Mouse (Mus musculus) c-Kit-positive CD71-negative TER-119-negative erythroid progenitor cells, embryonic 14.5 days (primary cell): ENCODE measurements at regions not wholly inside any gene's neighbourhood (a gene's known extent, or its start where the extent isn't known, plus 50 kb on each side); places are given as distances from the start of the nearest gene placed in this dataset.
A peak's percentile ranks its signal among the peaks of the same experiment; 100 is the strongest.

ENCODE experiments used
- DNase-seq: peaks from one replicate; pipeline ENCODE4 v3.0.0-alpha.2; 2013; ENCODE audit warnings: low read depth

DNA sequence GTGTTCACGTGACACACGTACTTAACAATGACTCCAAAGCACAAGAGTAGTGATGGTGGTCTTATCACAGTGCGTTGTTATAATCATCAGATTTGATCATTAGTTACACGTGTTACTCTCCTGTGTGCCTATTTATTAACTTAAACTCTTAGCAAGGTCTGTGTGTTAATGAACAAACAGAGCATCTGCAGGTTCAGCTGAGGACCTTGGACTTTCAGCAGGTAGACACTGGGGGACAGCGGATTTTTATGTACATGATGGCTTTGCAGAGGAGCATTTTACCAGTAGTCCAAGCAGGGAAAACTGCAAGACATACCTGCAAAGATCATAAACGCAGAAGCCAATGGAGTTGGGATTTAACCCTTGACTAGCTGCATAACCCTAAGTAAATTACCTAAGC lies 211.7 kb upstream of the Ntm start:
- no peak for DNase-seq

GRCm38 (mm10) chr9:30175376-30175775 lies 212.4 kb upstream of the Ntm start:
- DNase-seq: no peak

GRCm38 (mm10) chr9:30183409-30183808 lies 220.5 kb upstream of the Ntm start:
- DNase-seq: no peak

DNA sequence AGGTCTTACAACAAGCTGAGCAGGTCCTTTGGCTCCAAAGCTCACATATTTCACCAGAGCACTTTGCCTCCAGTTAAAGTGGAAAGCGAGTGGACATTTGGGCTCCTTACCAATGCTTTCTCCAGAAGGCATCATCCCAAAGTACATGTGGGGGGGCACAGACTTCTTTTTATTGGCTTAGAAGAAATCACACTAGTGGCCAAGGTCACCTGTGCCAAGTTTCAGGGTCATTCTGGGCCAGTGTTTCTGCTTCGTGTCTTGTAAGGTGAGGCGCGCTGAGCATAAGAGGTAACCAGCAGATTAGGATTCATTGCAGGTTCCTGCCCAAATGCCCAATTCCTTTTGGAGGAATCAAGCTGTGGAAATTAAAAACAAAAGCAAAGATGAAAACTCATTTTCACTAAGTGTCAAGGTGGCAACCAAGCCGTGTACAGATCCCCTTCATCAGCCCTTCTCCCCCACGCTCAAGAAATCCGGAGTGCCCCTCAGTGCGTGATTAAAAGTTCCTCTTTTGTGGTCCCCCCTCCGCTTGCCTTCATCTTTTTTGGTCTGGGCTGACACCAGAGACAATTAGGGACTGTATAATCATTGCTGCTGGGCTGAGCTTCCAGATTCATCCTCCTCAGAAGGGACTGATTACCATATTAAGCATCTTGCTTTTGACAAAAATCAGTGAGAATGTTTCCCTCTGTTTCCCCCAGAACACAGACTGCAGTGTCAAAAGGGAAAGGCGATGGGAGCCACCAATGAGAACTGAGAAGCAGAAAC lies 222.2 kb upstream of the Ntm start:
- no peak for DNase-seq

DNA sequence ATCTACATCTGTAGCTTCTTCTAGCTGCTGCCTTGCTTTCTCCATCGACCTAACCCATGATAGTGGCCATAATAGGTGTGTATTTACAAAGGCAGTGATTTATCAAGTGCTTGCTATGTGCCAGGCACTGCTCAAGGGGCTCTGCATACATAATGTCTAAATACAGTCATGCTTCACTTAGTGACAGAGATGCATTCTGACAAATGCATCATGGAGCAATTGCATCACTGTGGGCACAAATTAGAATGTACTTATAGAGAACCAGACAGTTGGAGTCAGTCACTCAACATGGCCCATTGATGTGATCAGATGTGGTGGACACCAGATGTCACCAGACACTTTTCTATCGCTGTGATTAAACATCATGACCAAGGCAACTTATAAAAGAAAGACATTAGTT lies 223.3 kb upstream of the Ntm start:
- no peak for DNase-seq

DNA sequence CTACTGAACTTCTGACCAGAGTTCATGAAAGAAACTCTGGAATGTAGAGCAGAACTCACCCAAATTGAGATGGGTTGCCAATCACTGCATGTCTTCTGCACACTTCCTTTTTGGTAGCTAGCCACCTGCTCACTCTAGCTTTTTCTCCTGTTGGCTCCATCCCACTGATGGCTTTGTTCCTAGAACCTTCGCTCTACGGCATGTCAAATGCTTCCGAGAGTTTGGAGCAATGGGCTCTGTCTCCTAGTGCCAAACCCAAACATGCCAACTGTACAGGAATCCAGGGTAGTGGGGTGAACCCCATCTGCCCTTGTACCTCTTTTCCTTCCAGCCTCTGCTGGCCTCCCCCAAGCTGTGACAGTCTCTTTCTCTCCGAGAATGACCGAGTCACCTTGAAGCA lies 227.1 kb upstream of the Ntm start:
- DNase-seq: no peak

GRCm38 (mm10) chr9:30191119-30191518 lies 228.2 kb upstream of the Ntm start:
- no peak for DNase-seq

- DNase-seq: no peak
Observed at GRCm38 (mm10) chr9:30191902-30192301, 229.0 kb upstream of the Ntm start.

- no peak for DNase-seq
Observed at GRCm38 (mm10) chr9:30194866-30195265, 231.9 kb upstream of the Ntm start.

- DNase-seq: no peak
Observed at GRCm38 (mm10) chr9:30202411-30202810, 224.5 kb upstream of the Snx19 start.

GRCm38 (mm10) chr9:30207631-30208030 lies 219.3 kb upstream of the Snx19 start:
- no peak for DNase-seq

DNA sequence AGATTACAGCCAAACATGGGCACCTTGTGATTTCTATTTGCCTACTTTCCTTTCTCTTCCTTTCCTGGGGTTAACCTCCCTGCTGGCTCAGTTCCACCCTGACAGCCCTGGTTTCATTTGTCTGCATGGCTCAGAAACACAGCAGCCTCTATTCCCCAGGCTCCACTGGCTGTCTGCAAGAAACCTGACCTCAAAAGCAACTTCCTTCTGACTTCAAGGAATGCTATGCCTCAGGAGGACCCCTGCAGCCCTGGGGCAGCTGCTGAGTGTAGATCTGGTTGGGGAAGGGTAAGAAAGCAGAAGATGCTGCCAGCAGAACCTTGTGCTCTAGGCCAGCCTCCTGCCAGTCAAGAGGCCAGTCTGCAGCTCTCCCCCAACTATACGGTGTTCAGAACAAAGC lies 217.1 kb upstream of the Snx19 start:
- DNase-seq: no peak

DNA sequence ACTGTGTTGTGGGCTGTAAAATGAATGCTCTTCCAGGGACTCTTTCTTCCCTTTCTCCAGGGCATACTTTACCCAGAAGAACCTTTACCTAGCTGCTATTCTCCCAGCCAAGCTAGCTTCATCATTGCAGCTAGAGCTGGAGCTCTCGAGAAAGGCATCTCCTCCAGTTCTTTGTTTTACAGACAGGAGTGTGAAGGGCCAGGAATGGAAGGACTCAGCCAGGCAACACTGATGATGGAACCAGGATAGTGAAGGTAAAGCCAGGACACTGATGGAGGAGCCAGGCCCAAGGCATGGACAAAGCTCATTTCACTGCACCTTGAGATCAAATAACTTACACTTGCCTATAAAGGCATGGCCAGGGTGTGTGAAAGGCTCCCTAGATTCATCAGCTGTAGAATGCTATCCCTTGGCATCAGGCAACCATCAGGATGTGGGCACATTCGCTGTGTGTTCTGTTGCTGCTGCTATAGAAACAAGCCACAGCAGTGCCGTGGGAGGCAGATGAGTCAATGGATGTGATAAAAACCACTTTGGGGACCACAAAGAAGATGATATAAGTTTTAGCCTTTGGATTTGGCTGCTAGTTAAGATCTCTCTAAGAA lies 214.3 kb upstream of the Snx19 start:
- no peak for DNase-seq

GRCm38 (mm10) chr9:30234501-30235163 lies 192.3 kb upstream of the Snx19 start:
- DNase-seq: no peak

- no peak for DNase-seq
Observed at GRCm38 (mm10) chr9:30235791-30236190, 191.1 kb upstream of the Snx19 start.

DNA sequence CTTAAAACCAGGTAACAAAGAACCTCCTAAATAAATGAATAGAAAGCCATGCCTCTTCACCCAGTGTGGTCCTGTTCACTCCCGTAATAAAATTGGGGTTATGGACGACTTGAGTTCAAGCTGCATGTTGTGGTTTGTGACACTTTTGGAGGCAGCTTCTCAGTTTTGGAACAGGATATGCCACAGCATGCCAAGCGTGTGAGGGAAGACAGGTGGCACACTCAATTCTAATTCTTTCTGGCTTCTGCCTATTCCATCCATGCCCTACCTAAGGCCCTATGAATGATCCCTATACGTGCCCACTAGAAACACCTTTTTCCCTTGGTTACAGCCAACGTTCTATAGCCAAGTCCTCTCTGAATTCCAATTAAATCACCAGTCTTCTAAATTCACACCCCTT lies 184.8 kb upstream of the Snx19 start:
- no peak for DNase-seq

- peak; percentile 22 for DNase-seq
Observed at GRCm38 (mm10) chr9:30264533-30265168, 162.3 kb upstream of the Snx19 start.

GRCm38 (mm10) chr9:30271081-30271480 lies 155.8 kb upstream of the Snx19 start:
- no peak for DNase-seq

GRCm38 (mm10) chr9:30273836-30274235 lies 153.1 kb upstream of the Snx19 start:
- DNase-seq: no peak

- no peak for DNase-seq
Observed at GRCm38 (mm10) chr9:30278231-30278630, 148.7 kb upstream of the Snx19 start.

DNA sequence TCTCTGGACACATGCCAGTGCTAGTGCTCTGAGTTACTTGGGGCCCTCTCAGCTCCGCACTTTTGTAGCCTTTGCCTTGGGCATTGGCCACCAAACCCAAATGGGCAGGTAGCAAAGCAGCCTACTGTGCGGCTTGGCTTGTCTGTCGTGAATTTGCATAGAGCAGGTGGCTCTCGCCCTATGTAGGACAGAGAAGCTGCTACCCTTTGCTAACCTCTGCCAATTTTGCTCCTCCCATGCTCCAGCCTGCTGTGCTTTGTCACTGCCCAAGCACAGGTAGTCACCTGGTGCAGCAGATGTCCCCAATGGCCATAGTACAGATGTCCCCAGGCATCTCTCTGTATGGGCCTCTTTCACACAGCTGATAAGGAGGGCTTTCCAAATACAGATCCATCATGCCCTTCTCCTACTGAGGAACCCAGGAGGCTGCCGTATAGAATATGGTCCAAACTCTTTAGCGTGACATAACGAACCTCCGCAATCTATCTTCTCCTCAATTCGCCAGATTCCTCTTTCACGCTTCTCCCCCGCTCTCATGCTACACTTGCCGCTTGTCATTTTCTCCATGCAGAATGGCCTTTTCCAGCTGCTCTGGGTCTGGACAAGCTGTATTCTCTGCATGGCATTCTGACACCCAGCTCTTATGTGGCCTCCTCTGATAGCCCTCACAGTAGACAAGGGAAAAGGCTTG lies 143.7 kb upstream of the Snx19 start:
- DNase-seq: no peak

GRCm38 (mm10) chr9:30283771-30284148 lies 143.1 kb upstream of the Snx19 start:
- no peak for DNase-seq
